Mouse (Mus musculus): ENCODE results near the gene Aldh1a1. TPM values are rescaled to one million over a fixed set of nuclear protein-coding genes. Genes with fewer than 3 reads are reported as not detected.
"Not testable (repeated sequence)": the region's sequence is repeated elsewhere in the genome, so short reads cannot be mapped to it uniquely, and the experiment has no call there.

Gene Aldh1a1
- polyA plus RNA-seq, 1 experiment from 2014 or later: 126 TPM

GRCm38 (mm10) chr19:20622434-20622833 is 129.9 kb downstream of the Aldh1a1 start:
- no peak for DNase-seq (ENCODE audit: low spot score)
- 68% methylated on average over 2 of the region's 2 CpGs for WGBS
- H3K27me3 ChIP-seq (replicated peaks; ENCODE audit: insufficient read depth, low read length): no peaks in the 10 kb centered on the region
- no peak overlapping the region for H3K4me2 ChIP-seq (replicated peaks; ENCODE audit: low read depth, low read length)
- H3K4me1 ChIP-seq (ENCODE audit: insufficient read depth, low read depth, low read length): no peaks in the 10 kb centered on the region
- H3K36me3 ChIP-seq (ENCODE audit: insufficient read depth, low read length): no peaks in the 10 kb centered on the region
- H3K9me3 ChIP-seq (ENCODE audit: low read length): no peaks in the 10 kb centered on the region
- TF ChIP-seq EP300 (IDR thresholded peaks at IDR 0.05) (no peak), CTCF (IDR thresholded peaks at IDR 0.05) (no peak)
- ATAC-seq: no peak
- no peak overlapping the region for H3K27ac ChIP-seq (ENCODE audit: low read length)
- H3K4me3 ChIP-seq (ENCODE audit: low read depth, low read length): no peak overlapping the region
- H3K9ac ChIP-seq (replicated peaks; ENCODE audit: low read depth): no peak overlapping the region

- WGBS: 71% methylated on average over 10 of the region's 10 CpGs
- no peak overlapping the region for H3K27ac ChIP-seq (ENCODE audit: low read length)
- no peak overlapping the region for H3K4me2 ChIP-seq (replicated peaks; ENCODE audit: low read depth, low read length)
- no peak for TF ChIP-seq EP300 (IDR thresholded peaks at IDR 0.05)
- no peak for TF ChIP-seq CTCF (IDR thresholded peaks at IDR 0.05)
- no peak overlapping the region for H3K9ac ChIP-seq (replicated peaks; ENCODE audit: low read depth)
- H3K4me1 ChIP-seq (ENCODE audit: insufficient read depth, low read depth, low read length): no peaks in the 10 kb centered on the region
- H3K27me3 ChIP-seq (replicated peaks; ENCODE audit: insufficient read depth, low read length): no peaks in the 10 kb centered on the region
- H3K9me3 ChIP-seq (ENCODE audit: low read length): no peaks in the 10 kb centered on the region
- ATAC-seq (no peak), DNase-seq (ENCODE audit: low spot score) (no peak)
- no peaks in the 10 kb centered on the region for H3K36me3 ChIP-seq (ENCODE audit: insufficient read depth, low read length)
- no peak overlapping the region for H3K4me3 ChIP-seq (ENCODE audit: low read depth, low read length)
Observed at GRCm38 (mm10) chr19:20623416-20623815, 130.9 kb downstream of the Aldh1a1 start.

- DNase-seq (ENCODE audit: low spot score) (no peak), ATAC-seq (no peak)
- 33% methylated on average over 1 of the region's 1 CpGs for WGBS
- no peak overlapping the region for H3K27ac ChIP-seq (ENCODE audit: low read length)
- H3K4me1 ChIP-seq (ENCODE audit: insufficient read depth, low read depth, low read length): no peaks in the 10 kb centered on the region
- H3K36me3 ChIP-seq (ENCODE audit: insufficient read depth, low read length): no peaks in the 10 kb centered on the region
- H3K4me3 ChIP-seq (ENCODE audit: low read depth, low read length): no peak overlapping the region
- TF ChIP-seq CTCF (IDR thresholded peaks at IDR 0.05) (no peak), EP300 (IDR thresholded peaks at IDR 0.05) (no peak)
- H3K4me2 ChIP-seq (replicated peaks; ENCODE audit: low read depth, low read length): no peak overlapping the region
- H3K9me3 ChIP-seq (ENCODE audit: low read length): no peaks in the 10 kb centered on the region
- H3K27me3 ChIP-seq (replicated peaks; ENCODE audit: insufficient read depth, low read length): no peaks in the 10 kb centered on the region
- no peak overlapping the region for H3K9ac ChIP-seq (replicated peaks; ENCODE audit: low read depth)
Observed at GRCm38 (mm10) chr19:20631020-20631419, 138.5 kb downstream of the Aldh1a1 start.

- no peak for ATAC-seq
- H3K9me3 ChIP-seq (ENCODE audit: low read length): no peaks in the 10 kb centered on the region
- no peaks in the 10 kb centered on the region for H3K27me3 ChIP-seq (replicated peaks; ENCODE audit: insufficient read depth, low read length)
- 56% methylated on average over 12 of the region's 12 CpGs for WGBS
- H3K4me2 ChIP-seq (replicated peaks; ENCODE audit: low read depth, low read length): no peak overlapping the region
- no peaks in the 10 kb centered on the region for H3K36me3 ChIP-seq (ENCODE audit: insufficient read depth, low read length)
- TF ChIP-seq EP300 (IDR thresholded peaks at IDR 0.05): no peak
- no peak for TF ChIP-seq CTCF (IDR thresholded peaks at IDR 0.05)
- no peak overlapping the region for H3K9ac ChIP-seq (replicated peaks; ENCODE audit: low read depth)
- H3K4me1 ChIP-seq (ENCODE audit: insufficient read depth, low read depth, low read length): no peaks in the 10 kb centered on the region
- no peak overlapping the region for H3K4me3 ChIP-seq (ENCODE audit: low read depth, low read length)
- no peak for DNase-seq (ENCODE audit: low spot score)
- no peak overlapping the region for H3K27ac ChIP-seq (ENCODE audit: low read length)
Observed at GRCm38 (mm10) chr19:20633876-20634691, 141.6 kb downstream of the Aldh1a1 start.

GRCm38 (mm10) chr19:20644346-20644745 is 151.8 kb downstream of the Aldh1a1 start:
- Histone ChIP-seq H3K27ac (ENCODE audit: low read length) (no peak overlapping the region), H3K4me1 (ENCODE audit: insufficient read depth, low read depth, low read length) (no peaks in the 10 kb centered on the region), H3K4me2 (replicated peaks; ENCODE audit: low read depth, low read length) (no peak overlapping the region), H3K9ac (replicated peaks; ENCODE audit: low read depth) (no peak overlapping the region), H3K4me3 (ENCODE audit: low read depth, low read length) (no peak overlapping the region), H3K27me3 (replicated peaks; ENCODE audit: insufficient read depth, low read length) (no peaks in the 10 kb centered on the region), H3K36me3 (ENCODE audit: insufficient read depth, low read length) (no peaks in the 10 kb centered on the region), H3K9me3 (ENCODE audit: low read length) (no peaks in the 10 kb centered on the region)
- TF ChIP-seq EP300 (IDR thresholded peaks at IDR 0.05) (no peak), CTCF (IDR thresholded peaks at IDR 0.05) (peak; percentile 19)
- DNase-seq (ENCODE audit: low spot score) (no peak), ATAC-seq (no peak)
- WGBS: 63% methylated on average over 3 of the region's 3 CpGs

- H3K9ac ChIP-seq (replicated peaks; ENCODE audit: low read depth); H3K36me3 ChIP-seq (ENCODE audit: insufficient read depth, low read length); H3K4me2 ChIP-seq (replicated peaks; ENCODE audit: low read depth, low read length); H3K4me3 ChIP-seq (ENCODE audit: low read depth, low read length); H3K27ac ChIP-seq (ENCODE audit: low read length); ATAC-seq; H3K9me3 ChIP-seq (ENCODE audit: low read length); DNase-seq (ENCODE audit: low spot score); H3K4me1 ChIP-seq (ENCODE audit: insufficient read depth, low read depth, low read length); H3K27me3 ChIP-seq (replicated peaks; ENCODE audit: insufficient read depth, low read length): not testable (repeated sequence)
Observed at GRCm38 (mm10) chr19:20647496-20647895, 155.0 kb downstream of the Aldh1a1 start.

Data from lung, postnatal 0 days (tissue).